Mouse (Mus musculus): ENCODE measurements around the gene Slc22a4.

GRCm38 (mm10) chr11:54065106-54065914 lies 37.4 kb upstream of the Slc22a4 start:
- no peak for TF ChIP-seq CTCF (IDR thresholded peaks at IDR 0.05; ENCODE audit: low read depth, low read length)
- TF ChIP-seq POLR2A (IDR thresholded peaks at IDR 0.05; ENCODE audit: extremely low read depth, insufficient read depth, low read length): no peak

All from liver, adult 2 months (tissue).